Mouse (Mus musculus) CH12.LX (cell line): ENCODE measurements around the gene 2900011O08Rik. TPM values are rescaled to one million over a fixed set of nuclear protein-coding genes. Genes with fewer than 3 reads are reported as not detected.
A peak's percentile ranks its signal among the peaks of the same experiment; 100 is the strongest.

Experiments
- DNase-seq: peaks from one replicate; pipeline ENCODE4 v3.0.0-alpha.2; 2013; ENCODE audit errors: extremely low read depth
- H3K27ac ChIP-seq: 2 replicates; pipeline ENCODE4 v1.5.1; 2012; ENCODE audit warnings: low read depth, mild to moderate bottlenecking, control low read depth, moderate library complexity; ENCODE audit not compliant: insufficient read depth
- H3K27me3 ChIP-seq: replicated peaks from 2 replicates; pipeline ENCODE3; 2012; ENCODE audit warnings: inconsistent platforms
- H3K36me3 ChIP-seq, 2 experiments: replicated peaks in 1 of 2; 2 replicates each; pipeline versions ENCODE3 to v1.6.1; 2012; ENCODE audit warnings: inconsistent platforms in 1 of 2, low read length in 1 of 2, mild to moderate bottlenecking in 1 of 2, mixed read lengths in 1 of 2, moderate library complexity in 1 of 2; ENCODE audit not compliant: control insufficient read depth in 1 of 2, insufficient read depth in 1 of 2
- H3K4me1 ChIP-seq, 2 experiments: 2 replicates each; pipeline ENCODE4 v1.6.1; 2012; ENCODE audit warnings: inconsistent platforms in 1 of 2, moderate library complexity in 1 of 2; ENCODE audit not compliant: insufficient read depth in 2 of 2, control insufficient read depth in 1 of 2
- H3K4me2 ChIP-seq: 2 replicates; pipeline ENCODE4 v1.6.1; 2012; ENCODE audit warnings: low read depth, mild to moderate bottlenecking, control low read depth; ENCODE audit not compliant: poor library complexity, insufficient read depth, severe bottlenecking
- H3K4me3 ChIP-seq, 3 experiments: fragments of 150-350 bp in 1 of 3; sonication (generic) in 1 of 3; replicated peaks in 1 of 3; 2 replicates each; pipeline versions ENCODE3 to v1.5.1; 2011 to 2012; ENCODE audit warnings: low read depth in 2 of 3, low read length in 2 of 3, mild to moderate bottlenecking in 2 of 3, moderate library complexity in 2 of 3, control low read depth in 1 of 3, improper control_type of control experiment in 1 of 3, inconsistent platforms in 1 of 3, mixed read lengths in 1 of 3; ENCODE audit not compliant: poor library complexity in 1 of 3
- H3K79me2 ChIP-seq: replicated peaks from 2 replicates; pipeline ENCODE4 v1.6.1; 2012; ENCODE audit warnings: mild to moderate bottlenecking, moderate library complexity; ENCODE audit not compliant: control insufficient read depth, poor library complexity, insufficient read depth, severe bottlenecking; ENCODE audit errors: extremely low read depth
- H3K9ac ChIP-seq: 2 replicates; pipeline ENCODE4 v1.6.1; 2012; ENCODE audit warnings: low read depth, mild to moderate bottlenecking, control low read depth, moderate library complexity; ENCODE audit not compliant: insufficient read depth
- H3K9me3 ChIP-seq: replicated peaks from 2 replicates; pipeline ENCODE3; 2012; ENCODE audit warnings: low read length, inconsistent platforms, mixed read lengths
- CHD1 ChIP-seq: IDR thresholded peaks from 2 replicates; pipeline ENCODE4 v1.6.1; 2012; ENCODE audit warnings: low read depth, low read length, improper control_type of control experiment, inconsistent platforms
- CTCF ChIP-seq, 2 experiments: IDR thresholded peaks in 1 of 2; conservative IDR thresholded peaks in 1 of 2; 2 replicates each; pipeline ENCODE4 v1.5.1; 2011 to 2012; ENCODE audit warnings: low read depth in 2 of 2, low read length in 2 of 2, improper control_type of control experiment in 1 of 2, inconsistent platforms in 1 of 2, mild to moderate bottlenecking in 1 of 2, moderate library complexity in 1 of 2
- E2F4 ChIP-seq: IDR thresholded peaks from 2 replicates; pipeline ENCODE4 v1.6.1; 2011; ENCODE audit warnings: low read depth, low read length, improper control_type of control experiment; ENCODE audit not compliant: insufficient replicate concordance
- ELF1 ChIP-seq: IDR thresholded peaks from 2 replicates; pipeline ENCODE4 v1.6.1; 2014; ENCODE audit warnings: low read depth, mild to moderate bottlenecking, inconsistent platforms, low read length, improper control_type of control experiment
- GABPA ChIP-seq: IDR thresholded peaks from 2 replicates; pipeline ENCODE4 v1.6.1; 2012; ENCODE audit warnings: low read depth, low read length, improper control_type of control experiment, inconsistent platforms; ENCODE audit not compliant: insufficient replicate concordance
- IRF4 ChIP-seq: IDR thresholded peaks from 2 replicates; pipeline ENCODE4 v1.6.1; 2014; ENCODE audit warnings: low read depth, mild to moderate bottlenecking, inconsistent platforms, low read length, improper control_type of control experiment
- MAX ChIP-seq: IDR thresholded peaks from 2 replicates; pipeline ENCODE4 v1.6.1; 2011; ENCODE audit warnings: low read length, improper control_type of control experiment
- MAZ ChIP-seq: IDR thresholded peaks from 2 replicates; pipeline ENCODE4 v1.6.1; 2012; ENCODE audit warnings: low read depth, mild to moderate bottlenecking, inconsistent platforms, low read length, improper control_type of control experiment, moderate library complexity
- POLR2AphosphoS2 ChIP-seq: IDR thresholded peaks from 2 replicates; pipeline ENCODE4 v1.6.1; 2011; ENCODE audit warnings: low read depth, low read length, improper control_type of control experiment
- RAD21 ChIP-seq: IDR thresholded peaks from 2 replicates; pipeline ENCODE4 v1.6.1; 2011; ENCODE audit warnings: low read depth, mild to moderate bottlenecking, low read length, improper control_type of control experiment, moderate library complexity
- SMC3 ChIP-seq: IDR thresholded peaks from 2 replicates; pipeline ENCODE4 v1.6.1; 2011; ENCODE audit warnings: low read depth, low read length, improper control_type of control experiment
- USF1 ChIP-seq: IDR thresholded peaks from 2 replicates; pipeline ENCODE4 v1.6.1; 2014; ENCODE audit warnings: low read depth, mild to moderate bottlenecking, inconsistent platforms, low read length, improper control_type of control experiment
- ZKSCAN1 ChIP-seq: IDR thresholded peaks from 2 replicates; pipeline ENCODE4 v1.6.1; 2012; ENCODE audit warnings: low read depth, inconsistent platforms, low read length, improper control_type of control experiment, borderline replicate concordance
- dilution Hi-C: fragments of 300-500 bp; cut with MboI; formaldehyde crosslinking; loops from 2 replicates; pipeline ENCODE4 v1.14.3; 2020; ENCODE audit warnings: low sequenced_read_pairs; ENCODE audit not compliant: extremely low pct_unique_long_range_greater_than_20kb, extremely low pct_ligation_motif_present
- in situ Hi-C: fragments of 300-500 bp; cut with MboI; formaldehyde crosslinking; loops from 3 replicates; pipeline ENCODE4 v1.14.3; 2019; ENCODE audit warnings: low sequenced_read_pairs, low pct_ligation_motif_present, low pct_unique_long_range_greater_than_20kb, mixed read lengths
- polyA plus RNA-seq: library from polyadenylated mRNA; unstranded; fragments of >175 nt; gene quantifications from 2 replicates; pipeline ENCODE4 v1.2.1, GENCODE M21; 2012; ENCODE audit warnings: low read depth; ENCODE audit not compliant: insufficient read length
- total RNA-seq, 2 experiments: library from RNA; depleted of rRNA; stranded (reverse); fragments of 300-350 nt in 1 of 2; fragments of >200 nt in 1 of 2; gene quantifications; 2 replicates each; pipeline ENCODE4 v1.2.3; 2012 to 2014

2900011O08Rik gene
- total and polyA plus RNA-seq, 3 experiments = not detected

- Histone ChIP-seq H3K4me1 (no peaks in the 10 kb centered on the region), H3K4me2 (no peak overlapping the region), H3K9me3 (no peaks in the 10 kb centered on the region), H3K27me3 (no peaks in the 10 kb centered on the region), H3K9ac (no peak overlapping the region), H3K4me3 (no peak overlapping the region), H3K27ac (no peak overlapping the region)
- DNase-seq = no peak
- in situ Hi-C loops = no loop called here
- dilution Hi-C loops = no loop called here
- TF ChIP-seq USF1 (no peak), SMC3 (peak; percentile 13; the same call in 1 of the 2 replicates), POLR2AphosphoS2 (no peak), RAD21 (peak; percentile 39), CTCF (conservative IDR thresholded peaks at IDR 0.05 in 1 of 2, IDR thresholded peaks at IDR 0.05 in 1 of 2; ENCODE audit: low read depth in 2 of 2, low read length in 2 of 2) (peak in 1 of 2 experiments; percentile 29; a peak in 2 of 4 replicates)
- TF ChIP-seq, all 38 proteins: peak for 3
- Histone ChIP-seq H3K79me2 (no peaks in the 10 kb centered on the region), H3K36me3 (no peaks in the 10 kb centered on the region)
These were observed 44.2 kb downstream of the 2900011O08Rik start for GRCm38 (mm10) chr16:14030650-14031049.

GRCm38 (mm10) chr16:14033076-14033475, 46.7 kb downstream of the 2900011O08Rik start:
- no peak for DNase-seq
- no peak overlapping the region for H3K27ac ChIP-seq
- H3K4me1 ChIP-seq = no peaks in the 10 kb centered on the region
- no peaks in the 10 kb centered on the region for H3K79me2 ChIP-seq
- no peak overlapping the region for H3K4me3 ChIP-seq
- H3K9me3 ChIP-seq = no peaks in the 10 kb centered on the region
- H3K27me3 ChIP-seq = peaks cover under 1% of the 10 kb centered on the region
- dilution Hi-C loops = no loop called here
- TF ChIP-seq E2F4 = no peak
- no peak for TF ChIP-seq IRF4
- TF ChIP-seq RAD21 = no peak
- TF ChIP-seq MAX = no peak
- no peak for TF ChIP-seq MAZ
- in situ Hi-C loops = no loop called here
- H3K4me2 ChIP-seq = no peak overlapping the region
- no peaks in the 10 kb centered on the region for H3K36me3 ChIP-seq
- H3K9ac ChIP-seq = no peak overlapping the region

- H3K27ac ChIP-seq = no peak overlapping the region
- no peak overlapping the region for H3K4me2 ChIP-seq
These were observed 56.0 kb downstream of the 2900011O08Rik start for GRCm38 (mm10) chr16:14042421-14042820.

More at GRCm38 (mm10) chr16:14042421-14042820, 56.0 kb downstream of the 2900011O08Rik start:
- Histone ChIP-seq H3K36me3 (no peaks in the 10 kb centered on the region), H3K27me3 (peaks cover 8% of the 10 kb centered on the region), H3K79me2 (no peaks in the 10 kb centered on the region), H3K4me1 (no peaks in the 10 kb centered on the region)
- no peak for DNase-seq
- in situ Hi-C loops = no loop called here
- TF ChIP-seq E2F4 (no peak), ELF1 (no peak), GABPA (no peak), ZKSCAN1 (no peak), CHD1 (no peak)
- TF ChIP-seq, all 38 proteins: peak for 0
- H3K9me3 ChIP-seq = no peaks in the 10 kb centered on the region
- H3K4me3 ChIP-seq = no peak overlapping the region
- H3K9ac ChIP-seq = no peak overlapping the region
- dilution Hi-C loops = no loop called here
